Mouse (Mus musculus) limb, embryonic 14.5 days (tissue): ENCODE data around the gene Mal. TPM values are rescaled to one million over a fixed set of nuclear protein-coding genes. Genes with fewer than 3 reads are reported as not detected.

ENCODE experiments used
- ATAC-seq: fragments of 200-750 bp; cut with Nextera tagmentation; 2 replicates; pipeline ENCODE4 v1.8.0; 2017; ENCODE audit warnings: low read depth, moderate number of reproducible peaks, moderate TSS enrichment; ENCODE audit not compliant: low FRiP score
- DNase-seq: peaks from one replicate; pipeline ENCODE4 v3.0.0-alpha.2; 2015; ENCODE audit warnings: low spot score
- H3K27ac ChIP-seq: fragments of 300-500 bp; sonication (generic); replicated peaks from 2 replicates; pipeline ENCODE4 v1.5.1; 2014; ENCODE audit warnings: low read depth, mild to moderate bottlenecking, low read length, moderate library complexity, mixed read lengths
- H3K27me3 ChIP-seq: fragments of 300-500 bp; sonication (generic); 2 replicates; pipeline ENCODE4 v1.6.1; 2014; ENCODE audit warnings: low read length, mixed read lengths; ENCODE audit not compliant: control insufficient read depth, insufficient read depth
- H3K36me3 ChIP-seq: fragments of 300-500 bp; sonication (generic); 2 replicates; pipeline ENCODE4 v1.6.1; 2014; ENCODE audit warnings: mild to moderate bottlenecking, low read length, moderate library complexity, mixed read lengths; ENCODE audit not compliant: control insufficient read depth, insufficient read depth
- H3K4me1 ChIP-seq: fragments of 300-500 bp; sonication (generic); 2 replicates; pipeline ENCODE4 v1.6.1; 2014; ENCODE audit warnings: antibody characterized with exemption, low read length, mixed read lengths; ENCODE audit not compliant: control insufficient read depth, insufficient read depth
- H3K4me2 ChIP-seq: fragments of 300-500 bp; sonication (generic); replicated peaks from 2 replicates; pipeline ENCODE4 v1.6.1; 2014; ENCODE audit warnings: low read depth, mild to moderate bottlenecking, low read length, moderate library complexity; ENCODE audit not compliant: severe bottlenecking
- H3K4me3 ChIP-seq: fragments of 300-500 bp; sonication (generic); replicated peaks from 2 replicates; pipeline ENCODE4 v1.5.1; 2014; ENCODE audit warnings: low read length
- H3K9ac ChIP-seq: fragments of 300-500 bp; sonication (generic); 2 replicates; pipeline ENCODE4 v1.6.1; 2014; ENCODE audit warnings: mild to moderate bottlenecking, low read depth, low read length, moderate library complexity; ENCODE audit not compliant: severe bottlenecking
- H3K9me3 ChIP-seq: fragments of 300-500 bp; sonication (generic); 2 replicates; pipeline ENCODE4 v1.6.1; 2016; ENCODE audit warnings: low read length; ENCODE audit not compliant: control insufficient read depth
- POLR2A ChIP-seq: fragments of 200-500 bp; IDR thresholded peaks from 2 replicates; pipeline ENCODE4 v1.8.0; 2012; ENCODE audit warnings: inconsistent platforms, mild to moderate bottlenecking, moderate library complexity, borderline replicate concordance; ENCODE audit not compliant: insufficient read depth, insufficient read length; ENCODE audit errors: extremely low read depth
- WGBS: fragments of 180-500 bp; shearing (Covaris S2); extraction: QIAGEN DNeasy Blood & Tissue Kit; methylation state at CpG from one replicate; pipeline ENCODE4 v1.1.7; 2014; 5-methylcytosine and 5-hydroxymethylcytosine counted together
- polyA plus RNA-seq, 2 experiments: library from polyadenylated mRNA; depleted of rRNA in 1 of 2; stranded (reverse) in 1 of 2; unstranded in 1 of 2; fragments of >200 nt; fragmentation: Nextera tagmentation in 1 of 2; extraction: Ambion mirVana in 1 of 2; gene quantifications; 2 replicates each; pipeline versions ENCODE4 v1.2.1 to v1.2.3; 2012 to 2014

Gene Mal
- polyA plus RNA-seq, 2 experiments, result 2.5 to 12.5 TPM

- ATAC-seq, result no peak
- no peak overlapping the region for H3K4me3 ChIP-seq
- no peak for TF ChIP-seq POLR2A
Measured at GRCm38 (mm10) chr2:127667015-127667414, 10.5 kb upstream of the Mal start.

DNA sequence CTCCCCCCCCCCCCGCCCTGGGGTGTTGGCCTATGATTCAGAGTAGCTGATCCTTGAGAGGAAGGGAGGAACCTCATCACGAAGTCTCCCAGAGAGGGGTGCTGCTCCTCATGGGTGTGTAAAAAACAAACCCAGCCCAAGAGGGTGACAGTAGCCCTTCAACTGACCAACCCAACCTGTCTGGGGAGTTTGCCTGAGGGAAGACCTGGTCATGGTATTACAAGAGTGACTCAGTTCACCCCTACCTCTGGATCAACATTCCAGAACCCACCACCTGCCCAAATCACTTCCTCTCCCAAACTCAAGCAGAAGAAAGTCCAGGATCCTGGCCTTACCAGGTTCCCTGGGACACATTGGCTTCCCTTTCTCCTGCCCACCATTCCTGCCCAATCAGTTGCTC, 6.2 kb upstream of the Mal start:
- Histone ChIP-seq H3K9ac (no peak overlapping the region), H3K9me3 (no peaks in the 10 kb centered on the region), H3K36me3 (no peaks in the 10 kb centered on the region), H3K4me3 (no peak overlapping the region), H3K27ac (no peak overlapping the region), H3K4me1 (no peaks in the 10 kb centered on the region), H3K4me2 (no peak overlapping the region), H3K27me3 (peaks cover 3% of the 10 kb centered on the region)
- ATAC-seq (no peak), DNase-seq (no peak)
- TF ChIP-seq POLR2A, result no peak
- 86% methylated on average over 1 of the region's 2 CpGs for WGBS

More at GRCm38 (mm10) chr2:127667015-127667414, 10.5 kb upstream of the Mal start:
- no peaks in the 10 kb centered on the region for H3K36me3 ChIP-seq
- no peaks in the 10 kb centered on the region for H3K4me1 ChIP-seq
- DNase-seq, result no peak
- H3K9ac ChIP-seq, result no peak overlapping the region
- H3K9me3 ChIP-seq, result no peaks in the 10 kb centered on the region
- no peak overlapping the region for H3K27ac ChIP-seq
- no peak overlapping the region for H3K4me2 ChIP-seq
- no peaks in the 10 kb centered on the region for H3K27me3 ChIP-seq

DNA sequence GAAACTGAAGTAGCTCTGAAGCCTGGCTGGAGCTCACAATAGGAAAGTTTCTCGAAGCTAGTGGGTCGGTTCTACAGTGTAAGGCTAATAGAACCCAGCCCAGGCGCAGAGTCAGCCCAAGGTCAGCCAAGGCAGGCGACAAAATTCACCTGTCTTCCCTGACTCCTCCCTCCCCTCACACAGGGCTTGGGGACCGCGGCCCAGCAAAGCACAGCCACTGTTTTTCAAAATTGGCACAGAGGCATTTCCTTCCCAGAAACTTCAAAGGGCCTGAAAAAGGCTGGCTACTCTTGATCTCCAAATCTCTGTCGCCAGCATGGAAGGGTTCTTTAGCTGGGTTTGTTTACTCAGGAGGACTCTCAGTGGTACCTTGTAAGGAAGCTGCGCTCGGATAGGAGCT, 1.1 kb downstream of the Mal start:
- ATAC-seq, result no peak
- DNase-seq, result no peak
- H3K9me3 ChIP-seq, result no peaks in the 10 kb centered on the region
- H3K36me3 ChIP-seq, result no peaks in the 10 kb centered on the region
- H3K27ac ChIP-seq, result no peak overlapping the region
- H3K4me2 ChIP-seq, result no peak overlapping the region; the same call in 1 of the 2 replicates
- WGBS, result 8% methylated on average over 9 of the region's 9 CpGs
- peaks cover 3% of the 10 kb centered on the region; the same call in 1 of the 2 replicates for H3K4me1 ChIP-seq
- no peak overlapping the region for H3K9ac ChIP-seq
- TF ChIP-seq POLR2A, result no peak
- H3K27me3 ChIP-seq, result peaks cover 43% of the 10 kb centered on the region
- no peak overlapping the region for H3K4me3 ChIP-seq

GRCm38 (mm10) chr2:127654786-127655185, 1.7 kb downstream of the Mal start:
- DNase-seq (no peak), ATAC-seq (no peak)
- no peaks in the 10 kb centered on the region for H3K36me3 ChIP-seq
- H3K4me3 ChIP-seq, result no peak overlapping the region
- no peak overlapping the region for H3K9ac ChIP-seq
- TF ChIP-seq POLR2A, result no peak
- WGBS, result 60% methylated on average over 3 of the region's 3 CpGs
- no peaks in the 10 kb centered on the region for H3K9me3 ChIP-seq
- H3K4me2 ChIP-seq, result no peak overlapping the region
- H3K27me3 ChIP-seq, result peaks cover 43% of the 10 kb centered on the region
- peaks cover 3% of the 10 kb centered on the region; the same call in 1 of the 2 replicates for H3K4me1 ChIP-seq
- no peak overlapping the region for H3K27ac ChIP-seq

DNA sequence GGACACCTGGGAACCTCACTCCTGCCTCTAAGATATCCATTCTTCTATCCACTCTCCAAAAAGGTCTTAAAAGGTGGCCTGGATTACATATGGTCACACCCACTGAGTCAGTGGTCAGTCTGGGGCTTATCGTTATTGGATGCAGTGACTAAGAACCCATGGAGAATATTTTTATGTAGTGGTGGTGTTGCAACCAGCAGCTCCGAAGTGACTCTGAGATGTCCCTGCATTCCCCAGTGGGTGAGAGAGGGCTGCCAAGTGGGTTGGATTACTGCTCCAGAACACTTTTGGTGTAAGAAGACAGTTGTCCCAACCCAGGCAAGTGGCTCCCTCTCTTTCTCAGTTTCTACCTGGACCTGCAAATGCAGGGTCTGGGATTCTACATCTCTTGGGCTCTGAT, 3.7 kb downstream of the Mal start:
- 90% methylated on average over 2 of the region's 2 CpGs for WGBS

GRCm38 (mm10) chr2:127652335-127652734, 4.2 kb downstream of the Mal start:
- H3K4me1 ChIP-seq, result peaks cover 3% of the 10 kb centered on the region; the same call in 1 of the 2 replicates
- ATAC-seq (no peak), DNase-seq (no peak)
- no peak overlapping the region for H3K4me3 ChIP-seq
- H3K9me3 ChIP-seq, result no peaks in the 10 kb centered on the region
- no peak overlapping the region for H3K27ac ChIP-seq
- no peak overlapping the region for H3K9ac ChIP-seq
- H3K4me2 ChIP-seq, result no peak overlapping the region
- H3K27me3 ChIP-seq, result peaks cover 37% of the 10 kb centered on the region
- H3K36me3 ChIP-seq, result no peaks in the 10 kb centered on the region
- no peak for TF ChIP-seq POLR2A

More for the DNA sequence above, 3.7 kb downstream of the Mal start:
- Histone ChIP-seq H3K4me2 (no peak overlapping the region), H3K36me3 (no peaks in the 10 kb centered on the region), H3K4me3 (no peak overlapping the region), H3K27me3 (peaks cover 41% of the 10 kb centered on the region), H3K9me3 (no peaks in the 10 kb centered on the region), H3K27ac (no peak overlapping the region), H3K9ac (no peak overlapping the region), H3K4me1 (peaks cover 3% of the 10 kb centered on the region; the same call in 1 of the 2 replicates)
- TF ChIP-seq POLR2A, result no peak
- no peak for DNase-seq
- no peak for ATAC-seq
